Mouse (Mus musculus) testis, postnatal 14 days (tissue): Measurements from ENCODE around the gene Hist4h4.

ENCODE experiments used
- DNase-seq: peaks from one replicate; pipeline ENCODE4 v3.0.0; 2021; ENCODE audit warnings: low spot score

The Hist4h4 gene

GRCm38 (mm10) chr6:136782146-136782545 lies 22.1 kb downstream of the Hist4h4 start:
- DNase-seq: no peak

GRCm38 (mm10) chr6:136781377-136781986 lies 22.7 kb downstream of the Hist4h4 start, which contains the start of gene Gucy2c:
Gene Gucy2c (minus strand): TSS chr6:136781765.
- DNase-seq: no peak

GRCm38 (mm10) chr6:136776392-136776791 lies 27.8 kb downstream of the Hist4h4 start:
- DNase-seq: no peak

- DNase-seq: no peak
Observed at GRCm38 (mm10) chr6:136769859-136770258, 34.4 kb downstream of the Hist4h4 start.

- DNase-seq: no peak
Observed at GRCm38 (mm10) chr6:136769143-136769542, 35.1 kb downstream of the Hist4h4 start.

GRCm38 (mm10) chr6:136763912-136764311 lies 40.3 kb downstream of the Hist4h4 start:
- no peak for DNase-seq
